Mouse (Mus musculus) thymus, adult 18-20 months (tissue): ENCODE measurements around the gene Cd79b.
"Not testable (repeated sequence)": the region's sequence is repeated elsewhere in the genome, so short reads cannot be mapped to it uniquely, and the experiment has no call there.

Experiments
- DNase-seq, 2 experiments: peaks; one replicate each; pipeline ENCODE4 v3.0.0; 2022; ENCODE audit warnings: mixed read lengths in 2 of 2

Cd79b gene

GRCm38 (mm10) chr11:106314333-106314812 is at the start of gene Cd79b:
Gene Cd79b, minus strand, starts transcription at chr11:106314762.
- DNase-seq, result no peak

DNA sequence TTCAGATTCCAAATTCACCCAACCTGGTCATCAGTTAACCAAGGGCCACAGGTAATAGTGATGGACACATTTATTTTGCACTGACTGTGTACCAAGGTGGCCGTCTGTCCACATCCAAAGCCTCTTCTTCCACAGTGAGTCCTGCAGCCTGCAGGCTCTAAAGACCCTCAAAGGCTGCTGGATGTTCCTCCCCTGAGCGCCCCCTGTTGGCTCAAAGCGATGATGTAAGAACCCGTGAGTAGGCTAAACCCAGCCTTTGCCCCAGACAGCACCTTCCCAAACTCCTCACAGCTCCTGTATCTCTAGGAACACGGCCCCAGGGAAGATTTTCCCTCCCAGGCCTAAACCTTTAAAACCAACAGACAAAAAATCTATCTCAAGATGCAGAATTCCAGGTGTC is 44.8 kb upstream of the Cd79b start:
- no peak for DNase-seq

GRCm38 (mm10) chr11:106355382-106356128 is 41.0 kb upstream of the Cd79b start:
- no peak for DNase-seq

GRCm38 (mm10) chr11:106354181-106354580 is 39.6 kb upstream of the Cd79b start:
- DNase-seq, result no peak

- no peak for DNase-seq
Measured at GRCm38 (mm10) chr11:106353188-106353587, 38.6 kb upstream of the Cd79b start, which contains the start of gene Scn4a. Gene Scn4a, minus strand, starts transcription at chr11:106353288.

GRCm38 (mm10) chr11:106351941-106352340 is 37.4 kb upstream of the Cd79b start:
- DNase-seq, result no peak

DNA sequence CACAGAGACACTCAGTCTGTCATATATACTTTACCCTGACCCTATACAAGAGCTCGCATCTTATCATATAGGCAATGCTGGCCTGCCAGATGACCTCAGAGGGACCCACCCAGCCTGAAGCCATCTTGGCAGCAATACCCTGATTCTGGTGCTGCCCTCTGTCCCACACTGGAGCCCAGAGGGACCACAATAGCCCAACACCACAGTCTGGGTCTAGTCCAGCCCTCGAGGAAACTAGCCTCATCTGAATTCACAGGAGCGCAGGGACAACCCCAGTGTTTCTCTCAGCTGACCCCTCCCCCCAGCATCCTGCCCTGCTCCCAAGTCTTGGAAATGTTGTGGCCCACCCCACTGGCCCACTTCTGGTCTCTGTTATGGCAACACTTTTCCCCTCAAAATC is 36.7 kb upstream of the Cd79b start:
- DNase-seq, result no peak

DNA sequence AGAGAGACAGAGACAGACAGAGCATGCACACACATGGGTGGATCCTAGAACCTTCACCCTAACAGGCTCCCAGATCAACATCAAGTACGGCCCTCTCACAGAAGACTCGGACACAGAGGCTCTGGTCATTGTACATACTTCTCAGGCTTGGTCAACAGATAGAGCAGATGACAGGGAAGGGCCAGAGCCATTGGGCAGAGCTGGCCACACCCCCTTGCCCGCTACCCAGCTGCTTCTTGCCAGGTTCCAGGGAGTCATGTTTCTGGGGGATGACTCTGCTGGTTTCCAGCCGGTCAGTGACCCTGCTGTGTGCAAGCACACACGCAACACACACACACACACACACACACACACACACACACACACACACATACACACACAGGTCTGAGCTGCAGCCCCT is 36.3 kb upstream of the Cd79b start:
- DNase-seq, result no peak

DNA sequence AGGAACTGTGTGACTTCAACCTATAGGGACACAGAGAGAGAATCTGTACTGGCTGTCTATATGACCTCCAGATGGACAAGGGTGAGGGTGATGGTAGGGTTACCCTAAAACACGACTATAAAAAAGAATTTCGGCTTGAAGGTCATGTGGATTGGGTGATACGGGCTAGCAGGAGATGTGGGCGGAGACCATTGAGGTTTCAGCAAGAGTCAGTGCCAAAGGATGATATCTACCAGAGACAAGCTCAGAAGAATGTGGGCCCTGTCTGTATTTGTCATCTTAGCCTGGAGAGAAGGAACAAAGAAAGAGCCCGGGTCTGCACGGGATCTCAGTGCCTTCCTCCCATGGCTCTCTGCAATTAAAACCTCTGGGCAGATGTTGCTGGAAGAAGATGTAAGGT is 35.2 kb upstream of the Cd79b start:
- no peak for DNase-seq

DNA sequence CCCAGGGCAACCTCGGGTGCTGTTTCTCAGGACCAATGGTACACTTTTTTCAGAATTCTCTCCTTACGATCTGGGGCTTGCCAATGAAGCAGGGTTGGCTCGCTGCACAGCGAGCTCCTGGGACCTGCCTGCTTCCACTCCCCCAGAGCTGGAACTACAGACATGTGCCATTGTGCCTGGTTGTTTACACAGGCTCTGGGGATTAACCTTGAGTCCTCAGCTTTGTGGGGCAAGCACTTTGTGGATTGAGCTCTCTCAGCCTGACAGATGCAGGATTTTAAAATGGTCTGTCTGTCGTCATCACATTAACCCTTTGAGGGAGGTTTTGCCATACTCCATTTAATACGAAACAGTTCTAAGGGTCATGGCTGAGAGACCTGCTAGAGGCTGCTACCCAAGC is 30.3 kb upstream of the Cd79b start:
- no peak for DNase-seq

DNA sequence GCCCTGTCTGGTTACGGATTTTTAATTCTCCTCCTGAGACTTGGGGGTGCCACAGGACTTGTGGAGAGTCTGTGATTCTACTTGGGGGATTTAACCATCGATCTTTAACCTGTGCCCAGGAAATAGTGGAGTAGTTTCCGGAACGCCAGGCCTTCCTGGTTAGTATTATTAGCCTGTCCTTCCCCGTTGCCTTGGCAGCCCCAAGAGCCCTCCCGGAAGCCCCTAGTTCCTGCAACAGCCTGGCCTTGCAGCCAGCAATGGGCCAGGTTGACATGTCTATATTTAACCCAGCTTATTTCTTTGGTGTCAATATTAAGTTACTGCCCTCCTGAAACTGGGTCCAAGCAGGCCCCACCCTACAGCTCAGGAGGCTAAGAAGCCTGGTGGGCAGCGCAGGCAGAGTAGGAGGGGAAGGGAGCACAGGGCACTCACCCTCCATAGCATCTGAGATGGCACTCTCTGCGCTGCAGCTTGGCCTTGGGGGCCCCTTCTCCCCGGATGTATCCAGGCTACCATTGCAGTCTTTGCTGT is 26.5 kb upstream of the Cd79b start:
- DNase-seq, result no peak

DNA sequence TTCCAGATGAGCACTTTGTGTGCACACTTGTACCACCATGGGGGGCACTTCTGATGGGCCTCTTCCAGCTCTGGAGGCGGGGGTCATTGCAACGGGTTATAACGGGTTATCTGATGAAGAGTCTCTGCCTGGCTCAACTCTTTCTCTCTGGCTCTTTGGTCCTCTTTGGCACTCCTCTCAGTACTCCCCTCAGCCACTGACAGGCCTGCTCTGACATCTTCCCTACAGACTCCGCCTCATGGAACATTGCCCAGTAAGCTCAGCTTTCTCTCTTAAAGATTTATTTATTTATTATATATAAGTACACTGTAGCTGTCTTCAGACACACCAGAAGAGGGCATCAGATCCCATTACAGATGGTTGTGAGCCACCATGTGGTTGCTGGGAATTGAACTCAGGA is 24.8 kb upstream of the Cd79b start:
- not testable (repeated sequence) for DNase-seq

GRCm38 (mm10) chr11:106338870-106339269 is 24.3 kb upstream of the Cd79b start:
- no peak for DNase-seq

- no peak for DNase-seq
Measured at GRCm38 (mm10) chr11:106338029-106338428, 23.5 kb upstream of the Cd79b start.

DNA sequence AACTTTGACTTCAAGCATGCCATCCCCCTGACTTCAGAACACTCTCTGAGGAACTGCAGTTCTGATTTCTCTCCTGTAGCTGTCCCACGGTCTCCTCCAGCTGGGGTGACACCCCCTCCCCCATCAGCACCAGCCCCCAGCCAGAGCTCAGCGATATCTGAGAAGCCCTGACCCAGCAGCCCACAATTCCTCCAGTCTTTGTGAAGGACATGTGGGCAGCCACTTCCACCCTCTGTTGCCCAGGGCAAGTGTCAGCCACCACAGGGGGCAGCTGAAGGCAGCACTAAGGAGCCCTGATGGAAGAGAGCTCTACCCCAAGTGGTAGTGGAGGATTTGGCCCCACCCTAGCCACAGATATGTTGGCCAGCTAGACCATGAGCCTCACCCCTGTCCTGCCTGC is 19.5 kb upstream of the Cd79b start:
- no peak for DNase-seq

DNA sequence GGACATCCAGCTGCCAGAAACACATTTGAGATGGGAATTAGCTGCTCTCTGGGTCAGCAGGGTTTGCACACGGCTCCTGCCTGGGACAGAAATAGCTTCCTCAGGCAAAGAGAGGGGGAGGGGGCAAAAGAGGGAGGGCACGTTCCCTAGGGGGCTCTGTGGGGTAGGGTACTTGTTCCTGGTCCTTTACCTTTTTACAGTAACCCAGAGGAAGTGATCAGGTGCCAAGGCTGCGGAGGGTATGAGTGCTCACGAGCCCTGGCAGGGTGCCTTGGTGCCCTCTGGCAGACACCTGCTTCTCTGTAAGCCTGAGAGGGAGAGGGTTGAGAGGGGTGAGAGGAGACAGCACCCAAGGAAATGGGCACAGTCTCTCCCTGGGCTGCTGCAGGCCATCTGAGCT is 17.9 kb upstream of the Cd79b start:
- no peak for DNase-seq

DNA sequence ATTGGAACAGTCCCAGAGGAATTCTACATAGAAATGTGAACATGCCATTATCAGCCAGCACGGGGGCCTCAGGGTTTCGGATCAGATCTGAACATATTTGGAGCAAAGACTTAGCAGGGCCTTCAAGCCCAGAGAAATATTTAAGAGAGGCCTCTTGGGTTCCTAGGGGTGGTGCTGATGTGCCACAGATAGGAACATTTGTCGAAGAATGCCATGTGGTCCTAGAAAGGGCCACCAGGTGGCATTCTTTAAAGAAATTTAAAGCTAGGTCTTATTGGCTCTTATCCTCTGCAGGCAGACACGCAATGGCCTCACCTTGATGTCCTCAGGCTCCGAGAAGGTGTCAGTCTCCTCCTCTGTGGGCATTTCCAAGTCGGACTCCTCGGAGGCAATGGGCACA is 15.1 kb upstream of the Cd79b start:
- DNase-seq, result no peak

DNA sequence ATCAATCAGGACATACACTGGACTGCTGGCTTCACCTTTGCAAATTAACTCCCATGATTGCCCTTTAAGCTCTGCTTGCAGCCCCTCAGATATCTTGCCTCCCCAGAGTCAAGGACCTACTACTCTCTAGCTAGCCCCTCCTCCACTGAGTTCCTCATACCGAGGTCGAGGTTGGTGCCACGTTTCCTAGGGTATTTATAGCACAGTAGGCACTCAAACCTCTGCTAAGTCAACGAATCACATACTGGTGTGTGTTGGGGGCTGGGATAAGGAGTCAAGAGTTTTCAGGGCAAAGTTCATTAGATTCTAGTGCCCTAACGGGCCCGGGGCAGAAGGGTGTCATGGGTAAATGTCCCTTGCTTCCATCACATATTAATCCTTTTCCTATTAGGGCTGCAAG is 14.6 kb upstream of the Cd79b start:
- no peak for DNase-seq

DNA sequence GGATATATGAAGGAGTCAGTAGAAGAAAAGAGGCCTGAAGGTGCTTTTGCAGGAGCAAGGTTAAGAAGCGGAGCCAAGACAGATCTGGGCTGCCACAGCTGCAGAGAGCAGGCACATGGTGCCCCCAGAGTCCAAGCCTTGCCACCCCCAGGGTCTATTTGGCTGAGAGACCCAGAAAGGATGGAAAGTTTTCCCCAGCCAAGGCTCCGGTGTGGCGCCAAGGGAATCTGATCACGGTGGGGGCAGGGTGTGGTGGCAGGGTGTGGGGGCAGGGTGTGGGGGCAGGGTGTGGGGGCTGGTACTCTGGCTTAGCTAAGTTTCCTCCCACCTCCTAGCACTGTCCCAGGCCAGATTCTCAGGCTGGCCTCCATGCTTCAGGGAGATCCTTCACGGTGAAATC is 14.0 kb upstream of the Cd79b start:
- DNase-seq, result no peak

GRCm38 (mm10) chr11:106326475-106326874 is 11.9 kb upstream of the Cd79b start:
- DNase-seq, result no peak

DNA sequence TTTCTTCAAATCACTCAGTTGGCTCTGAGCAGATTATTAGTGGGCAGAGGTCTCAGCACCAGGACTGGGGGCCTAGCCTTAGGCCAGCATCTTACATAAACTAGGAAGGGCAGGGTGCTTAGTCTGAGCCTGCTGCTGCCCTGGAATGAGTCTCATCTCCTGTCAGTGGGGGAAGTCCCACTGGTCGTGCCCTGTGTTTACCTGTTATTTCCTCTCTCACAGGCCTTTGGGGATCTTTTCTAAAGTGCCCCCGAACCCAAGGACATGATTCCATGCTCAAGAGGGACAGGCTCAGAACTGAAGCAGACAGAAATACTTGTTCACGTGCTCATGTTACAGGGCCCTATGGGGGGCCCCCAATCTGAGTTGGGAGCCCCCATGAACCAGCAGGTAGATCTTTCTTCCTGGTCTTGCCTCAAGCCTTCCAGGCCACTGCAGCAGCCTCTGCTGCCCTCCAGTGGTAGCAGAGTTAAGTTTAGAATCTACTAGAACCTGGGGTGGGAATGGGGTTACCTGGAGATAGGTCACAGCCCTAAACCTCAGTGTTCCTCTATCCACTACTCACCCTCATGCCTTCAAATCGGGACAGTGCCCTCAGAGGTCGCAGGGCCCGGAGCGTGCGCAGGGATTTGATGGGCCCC is 11.1 kb upstream of the Cd79b start:
- DNase-seq, result peak; percentile 44 to 67

GRCm38 (mm10) chr11:106324858-106325257 is 10.3 kb upstream of the Cd79b start:
- DNase-seq, result no peak

DNA sequence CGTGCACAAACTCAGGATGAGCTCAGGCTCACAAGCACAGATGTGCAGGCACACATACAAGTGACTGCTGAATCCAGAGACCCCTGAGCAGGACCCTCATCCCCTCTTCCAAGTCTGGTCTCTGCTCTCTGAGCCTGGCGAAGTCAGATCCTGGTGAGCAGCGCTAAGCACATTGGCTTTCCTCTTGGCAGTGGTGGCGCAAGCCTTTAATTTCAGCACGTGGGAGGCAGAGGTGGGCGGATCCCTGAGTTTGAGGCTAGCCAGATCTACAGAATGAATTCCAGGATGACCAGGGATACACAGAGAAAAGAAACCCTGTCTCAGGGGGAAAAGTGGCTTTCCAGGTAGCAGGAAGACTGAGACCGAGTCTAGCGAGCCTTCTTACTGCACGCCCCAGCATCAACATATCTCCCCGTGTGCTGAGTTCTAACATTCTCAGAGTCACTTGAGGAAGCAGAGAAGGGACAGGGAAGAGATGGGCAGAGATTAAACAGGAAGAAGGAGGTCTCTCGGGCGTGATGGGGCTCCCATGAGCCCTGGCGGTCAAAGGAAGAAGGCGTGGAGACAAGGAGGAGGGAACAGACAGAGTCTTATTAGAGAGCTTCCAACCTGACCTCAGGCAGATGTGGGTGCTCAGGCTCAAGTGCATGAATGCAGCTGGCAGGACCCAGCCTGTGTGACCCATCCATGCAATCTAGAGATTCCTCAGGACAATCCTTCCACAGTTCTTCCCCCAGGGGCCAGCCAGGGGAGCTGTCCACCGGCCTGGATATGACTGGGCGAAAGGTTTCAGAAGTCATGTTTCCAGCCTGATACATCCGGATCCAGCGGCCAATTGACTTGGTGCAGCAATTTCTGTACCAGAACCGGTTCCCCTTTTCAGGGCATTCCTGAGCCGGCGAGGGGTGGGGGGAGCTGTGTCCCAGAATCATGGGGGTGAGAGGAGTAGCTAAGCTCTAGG is 4.1 kb upstream of the Cd79b start:
- no peak for DNase-seq
